Mouse (Mus musculus) ES-E14 (cell line): Measurements from ENCODE around the gene 4930516K23Rik. TPM values are rescaled to one million over a fixed set of nuclear protein-coding genes. Genes with fewer than 3 reads are reported as not detected.

Experiments used
- DNase-seq: peaks from one replicate; pipeline ENCODE4 v3.0.0-alpha.2; 2013; ENCODE audit warnings: low read depth, low spot score
- H3K27ac ChIP-seq: 2 replicates; pipeline ENCODE4 v1.5.1; 2012; ENCODE audit warnings: low read depth, mild to moderate bottlenecking, low read length, moderate library complexity, mixed read lengths; ENCODE audit not compliant: poor library complexity, insufficient read depth, severe bottlenecking
- H3K36me3 ChIP-seq: 2 replicates; pipeline ENCODE4 v1.6.1; 2012; ENCODE audit warnings: mild to moderate bottlenecking, low read length, moderate library complexity, mixed read lengths; ENCODE audit not compliant: control insufficient read depth, poor library complexity, insufficient read depth, severe bottlenecking
- H3K4me1 ChIP-seq, 2 experiments: fragments of 150-350 bp in 1 of 2; sonication (generic) in 1 of 2; 2 replicates each; pipeline ENCODE4 v1.6.1; 2012; ENCODE audit warnings: low read length in 2 of 2, mild to moderate bottlenecking in 1 of 2, mixed read lengths in 1 of 2; ENCODE audit not compliant: control insufficient read depth in 2 of 2, insufficient read depth in 2 of 2, poor library complexity in 1 of 2
- H3K4me3 ChIP-seq, 2 experiments: fragments of 150-350 bp in 1 of 2; sonication (generic) in 1 of 2; 2 replicates each; pipeline ENCODE4 v1.5.1; 2012; ENCODE audit warnings: low read length in 2 of 2, low read depth in 1 of 2, mild to moderate bottlenecking in 1 of 2, mixed read lengths in 1 of 2; ENCODE audit not compliant: insufficient read depth in 1 of 2, poor library complexity in 1 of 2, severe bottlenecking in 1 of 2
- H3K9ac ChIP-seq: 2 replicates; pipeline ENCODE4 v1.6.1; 2012; ENCODE audit warnings: low read depth, mild to moderate bottlenecking, low read length, mixed read lengths; ENCODE audit not compliant: poor library complexity, insufficient read depth, severe bottlenecking
- H3K9me3 ChIP-seq: fragments of 150-350 bp; sonication (generic); 2 replicates; pipeline ENCODE4 v1.6.1; 2012; ENCODE audit warnings: low read depth, mild to moderate bottlenecking, low read length; ENCODE audit not compliant: control insufficient read depth, insufficient read depth
- CHD2 ChIP-seq: IDR thresholded peaks from 2 replicates; pipeline ENCODE4 v1.6.1; 2014; ENCODE audit warnings: mild to moderate bottlenecking, low read depth, low read length, inconsistent platforms
- HCFC1 ChIP-seq: IDR thresholded peaks from 2 replicates; pipeline ENCODE4 v1.6.1; 2012; ENCODE audit warnings: low read length, inconsistent platforms, borderline replicate concordance; ENCODE audit not compliant: insufficient read depth
- MAFK ChIP-seq: IDR thresholded peaks from 2 replicates; pipeline ENCODE4 v1.6.1; 2014; ENCODE audit warnings: mild to moderate bottlenecking, low read depth, low read length, inconsistent platforms; ENCODE audit not compliant: insufficient read depth
- ZC3H11A ChIP-seq: IDR thresholded peaks from 2 replicates; pipeline ENCODE4 v1.6.1; 2012; ENCODE audit warnings: low read depth, mild to moderate bottlenecking, inconsistent platforms, low read length, borderline replicate concordance
- ZNF384 ChIP-seq: IDR thresholded peaks from 2 replicates; pipeline ENCODE4 v1.6.1; 2012; ENCODE audit warnings: low read depth, low read length, inconsistent platforms
- in situ Hi-C, 2 experiments: fragments of 600-800 bp; cut with MboI; formaldehyde crosslinking; loops; one replicate each; pipeline ENCODE4 v1.15.1; 2025; ENCODE audit warnings: low sequenced_read_pairs in 2 of 2, inconsistent platforms in 1 of 2; ENCODE audit not compliant: unreplicated experiment in 2 of 2
- total RNA-seq: library from RNA; depleted of rRNA; stranded (reverse); fragments of 300-350 nt; gene quantifications from 2 replicates; pipeline ENCODE4 v1.2.3, GENCODE M21; 2012; rRNA removed

The 4930516K23Rik gene
- not detected in 2 replicates for total RNA-seq

DNA sequence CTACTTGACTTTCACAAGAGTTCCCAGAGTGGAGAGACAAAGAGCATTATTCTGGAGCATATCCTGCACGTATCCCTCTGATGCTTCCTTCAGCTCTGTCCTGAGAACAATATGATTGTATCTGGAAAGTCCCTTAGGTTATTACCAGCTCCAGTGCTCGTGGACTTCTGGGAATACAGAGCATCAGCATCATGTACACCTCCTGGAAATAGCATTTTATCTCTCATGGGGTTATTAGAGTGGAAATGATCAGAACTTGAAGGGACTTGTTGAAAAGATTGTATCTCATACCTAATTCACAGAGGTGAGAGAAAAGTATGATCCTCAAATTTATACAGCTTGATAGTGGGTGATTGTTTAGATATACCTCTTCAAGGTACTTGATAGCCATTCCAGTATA lies at the start of gene 4930516K23Rik:
Gene 4930516K23Rik (minus strand): TSS at position 101 of the 400 bp plus-strand sequence.
- Histone ChIP-seq H3K27ac (no peak within 1 kb of the TSS), H3K9ac (no peak within 1 kb of the TSS), H3K36me3 (no peaks in the 10 kb centered on the region), H3K4me1 (no peaks in the 10 kb centered on the region), H3K4me3 (no peak within 1 kb of the TSS), H3K9me3 (no peaks in the 10 kb centered on the region)
- TF ChIP-seq MAFK (no peak), ZNF384 (no peak), CHD2 (no peak), HCFC1 (no peak), ZC3H11A (no peak)
- DNase-seq, result no peak
- in situ Hi-C loops, result no loop called here

- TF ChIP-seq CHD2 (no peak), ZC3H11A (no peak), MAFK (no peak), ZNF384 (no peak), HCFC1 (no peak)
- Histone ChIP-seq H3K4me3 (no peak within 1 kb of the TSS), H3K9ac (no peak within 1 kb of the TSS), H3K36me3 (no peaks in the 10 kb centered on the region), H3K9me3 (no peaks in the 10 kb centered on the region), H3K4me1 (no peaks in the 10 kb centered on the region), H3K27ac (no peak within 1 kb of the TSS)
- no peak for DNase-seq
- in situ Hi-C loops, result no loop called here
These were observed 43.4 kb upstream of the 4930516K23Rik start, which contains the start of gene Olfr646 for GRCm38 (mm10) chr7:104104757-104104972. Gene Olfr646 (plus strand): TSS chr7:104104873.

- Histone ChIP-seq H3K36me3 (no peaks in the 10 kb centered on the region), H3K27ac (no peak overlapping the region), H3K4me3 (no peak overlapping the region), H3K4me1 (no peaks in the 10 kb centered on the region), H3K9ac (no peak overlapping the region), H3K9me3 (no peaks in the 10 kb centered on the region)
- in situ Hi-C loops, result no loop called here
- DNase-seq, result no peak
- 0 out of 2 replicates have a peak, but pooled peaks have one; percentile 27 for TF ChIP-seq MAFK
- TF ChIP-seq CHD2, result no peak
- TF ChIP-seq ZC3H11A, result no peak
These were observed 42.9 kb upstream of the 4930516K23Rik start for GRCm38 (mm10) chr7:104103913-104104756.

DNA sequence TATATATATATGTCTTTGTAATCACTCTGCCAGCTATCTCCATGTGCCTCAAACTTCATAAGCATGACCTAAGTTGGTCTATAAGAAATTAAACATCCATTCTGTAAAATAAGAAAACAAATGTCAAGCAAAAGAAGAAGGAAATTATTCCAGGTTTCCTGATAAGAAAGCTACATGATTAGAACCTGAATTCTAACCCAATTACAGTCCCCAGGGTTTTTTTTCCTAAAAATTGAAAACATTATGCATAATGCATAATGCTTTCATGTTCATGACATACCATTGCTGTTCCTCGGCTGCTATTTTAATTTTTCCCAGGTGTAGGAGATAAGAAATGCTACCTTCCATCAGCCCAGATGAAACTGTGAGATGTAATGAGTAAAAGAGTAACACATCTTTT lies 24.1 kb upstream of the 4930516K23Rik start, which contains the start of gene Olfr645:
Gene Olfr645 (minus strand): TSS at position 101 of the 400 bp plus-strand sequence.
- no peak within 1 kb of the TSS for H3K9ac ChIP-seq
- no peak for DNase-seq
- H3K9me3 ChIP-seq, result no peaks in the 10 kb centered on the region
- TF ChIP-seq ZC3H11A, result no peak
- TF ChIP-seq HCFC1, result no peak
- no peak for TF ChIP-seq CHD2
- no peak for TF ChIP-seq ZNF384
- TF ChIP-seq MAFK, result no peak
- in situ Hi-C loops, result no loop called here
- H3K27ac ChIP-seq, result no peak within 1 kb of the TSS
- no peaks in the 10 kb centered on the region for H3K36me3 ChIP-seq
- no peaks in the 10 kb centered on the region for H3K4me1 ChIP-seq
- H3K4me3 ChIP-seq, result no peak within 1 kb of the TSS
